ENCODE assay signal across 18 mouse cellular contexts in genomic region chr16:91448088-91448487, GRCm38 (mm10). TPM values are rescaled to one million over a fixed set of nuclear protein-coding genes. Genes with fewer than 3 reads are reported as not detected.
DNase-seq lines count a peak whose midpoint lies in the region; ATAC-seq and TF ChIP-seq lines count a peak whose summit lies in the region.
"Had no signal": no experiment of that assay in that cellular context is flagged by ENCODE, and none has a peak within 500 bp of the region (broad histone marks: within the 10 kb centered on the region; RNA-seq: fewer than 3 reads in every experiment).

No protein-coding gene starts in this region.

- ATAC-seq in limb, embryonic 15.5 days (ENCODE audit: insufficient number of reproducible peaks, low FRiP score, low TSS enrichment, low read depth), result peak; percentile 35; the same call in 1 of the 2 replicates
- peak; percentile 77 for ATAC-seq in liver, embryonic 16.5 days (ENCODE audit: low read depth)
- ATAC-seq: forebrain, embryonic 15.5 days had no signal

- no peak for DNase-seq in limb, embryonic 10.5 days (ENCODE audit: low spot score)
- peak; percentile 48 for DNase-seq in thymus, postnatal 25 days
- no peak for DNase-seq in gastrocnemius, postnatal 4 days (ENCODE audit: low spot score in 2 of 2)
- DNase-seq in right cerebral cortex, postnatal 14 days, result no peak
- DNase-seq in testis, postnatal 10 days (ENCODE audit: low spot score), result no peak
- DNase-seq: cerebellum, adult 2 months; gastrocnemius, postnatal 36 days; kidney, postnatal 4 days; right cerebral cortex, postnatal 4 days had no signal

- no peaks in the 10 kb centered on the region for H3K9me3 ChIP-seq in limb, embryonic 15.5 days
- no peaks in the 10 kb centered on the region for H3K9me3 ChIP-seq in limb, embryonic 10.5 days (replicated peaks)
- H3K9me3 ChIP-seq in liver, embryonic 16.5 days (replicated peaks; ENCODE audit: control insufficient read depth, low read length), result peaks cover 3% of the 10 kb centered on the region; the same call in 1 of the 2 replicates
- H3K9me3 ChIP-seq: forebrain, embryonic 15.5 days had no signal

- H3K9ac ChIP-seq in limb, embryonic 15.5 days, result no peak overlapping the region
- peak overlapping the region; percentile 54 for H3K9ac ChIP-seq in liver, embryonic 16.5 days (ENCODE audit: low read depth, low read length)
- H3K9ac ChIP-seq: forebrain, embryonic 15.5 days had no signal

- no peak for TF ChIP-seq CTCF in bone marrow, adult 2 months (IDR thresholded peaks at IDR 0.05; ENCODE audit: control insufficient read depth, insufficient read depth, low read length)

- no peak overlapping the region for H3K4me2 ChIP-seq in limb, embryonic 15.5 days
- H3K4me2 ChIP-seq in liver, embryonic 16.5 days (ENCODE audit: low read depth, low read length), result peak overlapping the region; percentile 38
- H3K4me2 ChIP-seq: forebrain, embryonic 15.5 days had no signal

- WGBS in limb, embryonic 15.5 days, result 92% methylated on average over 5 of the region's 5 CpGs
- 92% methylated on average over 5 of the region's 5 CpGs for WGBS in limb, embryonic 10.5 days
- WGBS in bone marrow, adult 2 months, result 73% methylated on average over 5 of the region's 5 CpGs
- WGBS in liver, embryonic 16.5 days (ENCODE audit: insufficient replicate concordance), result 48% methylated on average over 5 of the region's 5 CpGs

- TF ChIP-seq POLR2A in bone marrow, adult 2 months (IDR thresholded peaks at IDR 0.05; ENCODE audit: borderline replicate concordance, control insufficient read depth, low read depth, low read length), result no peak

- no peaks in the 10 kb centered on the region for H3K27me3 ChIP-seq in limb, embryonic 15.5 days
- no peaks in the 10 kb centered on the region for H3K27me3 ChIP-seq in limb, embryonic 10.5 days (ENCODE audit: low read depth, poor library complexity, severe bottlenecking)
- no peaks in the 10 kb centered on the region for H3K27me3 ChIP-seq in liver, embryonic 16.5 days (ENCODE audit: control insufficient read depth, insufficient read depth, low read depth, low read length)
- H3K27me3 ChIP-seq: CH12.LX; forebrain, embryonic 15.5 days had no signal

- peaks cover 9% of the 10 kb centered on the region; the same call in 1 of the 2 replicates for H3K4me1 ChIP-seq in limb, embryonic 15.5 days
- peaks cover 8% of the 10 kb centered on the region for H3K4me1 ChIP-seq in limb, embryonic 10.5 days
- H3K4me1 ChIP-seq in bone marrow, adult 2 months (ENCODE audit: control insufficient read depth, insufficient read depth, low read length), result peaks cover 15% of the 10 kb centered on the region
- peaks cover 55% of the 10 kb centered on the region for H3K4me1 ChIP-seq in liver, embryonic 16.5 days (ENCODE audit: control insufficient read depth, low read depth, low read length)
- H3K4me1 ChIP-seq: forebrain, embryonic 15.5 days had no signal

- H3K27ac ChIP-seq in limb, embryonic 15.5 days, result no peak overlapping the region
- H3K27ac ChIP-seq in limb, embryonic 10.5 days, result no peak overlapping the region
- H3K27ac ChIP-seq in bone marrow, adult 2 months (ENCODE audit: control insufficient read depth, insufficient read depth, low read depth, low read length, poor library complexity), result peak overlapping the region; percentile 18
- H3K27ac ChIP-seq in liver, embryonic 16.5 days (ENCODE audit: low read length), result peak overlapping the region; percentile 90
- H3K27ac ChIP-seq: forebrain, embryonic 15.5 days had no signal

- H3K4me3 ChIP-seq in limb, embryonic 15.5 days, result no peak overlapping the region
- H3K4me3 ChIP-seq in limb, embryonic 10.5 days, result no peak overlapping the region
- no peak overlapping the region for H3K4me3 ChIP-seq in bone marrow, adult 2 months (replicated peaks; ENCODE audit: control insufficient read depth, low read depth, low read length)
- H3K4me3 ChIP-seq in liver, embryonic 16.5 days (ENCODE audit: low read depth, low read length), result no peak overlapping the region
- H3K4me3 ChIP-seq: forebrain, embryonic 15.5 days had no signal

- no peaks in the 10 kb centered on the region for H3K36me3 ChIP-seq in limb, embryonic 15.5 days
- no peaks in the 10 kb centered on the region for H3K36me3 ChIP-seq in limb, embryonic 10.5 days
- no peaks in the 10 kb centered on the region for H3K36me3 ChIP-seq in liver, embryonic 16.5 days (ENCODE audit: control insufficient read depth, insufficient read depth)
- H3K36me3 ChIP-seq: forebrain, embryonic 15.5 days had no signal

RNA-seq across cellular contexts. Expression of gene Ifnar1, which starts 37.0 kb away (rescaled TPM):
- 54.2 and 55.0 TPM in 2 replicates for polyA plus RNA-seq in limb, embryonic 15.5 days (2015; fragmentation: Nextera tagmentation; extraction: Ambion mirVana)
- 53.8 and 61.4 TPM in 2 replicates for polyA plus RNA-seq in limb, embryonic 10.5 days (2016; fragmentation: Nextera tagmentation; extraction: Ambion mirVana)
- polyA plus RNA-seq in bone marrow, adult 2 months (2011; ENCODE audit: insufficient read depth, insufficient read length, low replicate concordance, missing spikeins), result 10.3 and 15.9 TPM in 2 replicates
- 21.3 and 25.0 TPM in 2 replicates for polyA plus RNA-seq in liver, embryonic 16.5 days (2015; fragmentation: Nextera tagmentation; extraction: Ambion mirVana)
- 10 to 100 TPM; 61.8 to 63.4 TPM for total RNA-seq in gastrocnemius, postnatal 4 days (2021)

RNA-seq across cellular contexts. Expression of gene Il10rb, which starts 42.1 kb away (rescaled TPM):
- 29.5 and 33.2 TPM in 2 replicates for polyA plus RNA-seq in limb, embryonic 15.5 days (2015; fragmentation: Nextera tagmentation; extraction: Ambion mirVana)
- 7.0 TPM in 2 replicates for polyA plus RNA-seq in limb, embryonic 10.5 days (2016; fragmentation: Nextera tagmentation; extraction: Ambion mirVana)
- polyA plus RNA-seq in bone marrow, adult 2 months (2011; ENCODE audit: insufficient read depth, insufficient read length, low replicate concordance, missing spikeins), result 24.1 and 25.9 TPM in 2 replicates
- 32.3 and 33.6 TPM in 2 replicates for polyA plus RNA-seq in liver, embryonic 16.5 days (2015; fragmentation: Nextera tagmentation; extraction: Ambion mirVana)
- 10 to 100 TPM; 26.3 to 27.4 TPM for total RNA-seq in gastrocnemius, postnatal 4 days (2021)

RNA-seq across cellular contexts. Expression of gene Gm21970, which starts 56.6 kb away (rescaled TPM):
- 0.66 TPM in 1 of 2 replicates, not detected in the other for polyA plus RNA-seq in limb, embryonic 15.5 days (2015; fragmentation: Nextera tagmentation; extraction: Ambion mirVana)
- not detected in 2 replicates for polyA plus RNA-seq in limb, embryonic 10.5 days (2016; fragmentation: Nextera tagmentation; extraction: Ambion mirVana)
- polyA plus RNA-seq in bone marrow, adult 2 months (2011; ENCODE audit: insufficient read depth, insufficient read length, low replicate concordance, missing spikeins), result not detected in 2 replicates
- polyA plus RNA-seq in liver, embryonic 16.5 days (2015; fragmentation: Nextera tagmentation; extraction: Ambion mirVana), result not detected in 2 replicates
- total RNA-seq in gastrocnemius, postnatal 4 days (2021), result not detected
- total RNA-seq: adrenal gland, postnatal 36 days; CH12.LX; gastrocnemius, postnatal 36 days; heart, postnatal 10 days; left cerebral cortex, postnatal 10 days had no signal
- polyA plus RNA-seq: cerebellum, adult 2 months; forebrain, embryonic 15.5 days; testis, adult 2 months had no signal

Comparison
In these comparisons a context has a peak if more than half of its experiments do, and no peak if none do; other contexts are left out.
1. H3K27ac ChIP-seq: peak in bone marrow, adult 2 months (single experiment) and liver, embryonic 16.5 days (single experiment); none in limb, embryonic 15.5 days (single experiment) and limb, embryonic 10.5 days (single experiment).